Mouse (Mus musculus): ENCODE measurements around the gene Ntan1. TPM values are rescaled to one million over a fixed set of nuclear protein-coding genes. Genes with fewer than 3 reads are reported as not detected.

Gene Ntan1
- total and polyA plus RNA-seq, 2 experiments = 25.2 to 32.1 TPM

DNA sequence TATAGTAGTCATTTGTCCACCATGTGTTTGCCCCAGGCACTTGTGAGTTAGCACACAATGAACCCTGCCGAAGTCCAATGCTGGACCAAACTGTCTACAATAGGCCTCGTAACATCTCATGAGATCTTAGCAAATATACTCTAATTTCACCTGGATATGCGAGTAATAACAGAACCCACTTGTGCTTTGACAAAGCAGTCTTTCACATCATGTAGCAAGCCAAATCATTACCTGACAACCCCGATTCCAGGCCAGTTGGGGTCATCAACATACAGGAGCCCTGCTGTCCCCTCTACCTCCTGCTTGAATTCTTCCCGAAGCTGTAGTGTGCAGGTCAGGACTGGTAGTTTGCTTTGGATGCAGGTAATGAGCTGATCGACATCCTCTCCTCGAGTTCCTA, 21.4 kb downstream of the Ntan1 start:
- no peak overlapping the region for H3K27ac ChIP-seq (replicated peaks; ENCODE audit: insufficient read depth, low read depth, low read length)
- no peaks in the 10 kb centered on the region for H3K27me3 ChIP-seq (ENCODE audit: control insufficient read depth, insufficient read depth, low read length)
- H3K4me1 ChIP-seq (ENCODE audit: control insufficient read depth, insufficient read depth, low read length) = no peaks in the 10 kb centered on the region
- no peak for TF ChIP-seq CTCF (IDR thresholded peaks at IDR 0.05; ENCODE audit: low read depth, low read length)
- no peak for TF ChIP-seq POLR2A (IDR thresholded peaks at IDR 0.05; ENCODE audit: extremely low read depth, insufficient read depth, low read length)
- H3K36me3 ChIP-seq (ENCODE audit: control insufficient read depth, insufficient read depth, low read length) = peaks cover 74% of the 10 kb centered on the region
- H3K79me2 ChIP-seq (ENCODE audit: control insufficient read depth, insufficient read depth, low read length) = no peaks in the 10 kb centered on the region
- H3K9ac ChIP-seq (ENCODE audit: low read depth, low read length) = no peak overlapping the region
- 79% methylated on average over 7 of the region's 7 CpGs for WGBS
- no peak for DNase-seq (ENCODE audit: extremely low read depth, low read depth, low spot score)
- no peak overlapping the region for H3K4me3 ChIP-seq (ENCODE audit: insufficient read depth, low read depth, low read length)

DNA sequence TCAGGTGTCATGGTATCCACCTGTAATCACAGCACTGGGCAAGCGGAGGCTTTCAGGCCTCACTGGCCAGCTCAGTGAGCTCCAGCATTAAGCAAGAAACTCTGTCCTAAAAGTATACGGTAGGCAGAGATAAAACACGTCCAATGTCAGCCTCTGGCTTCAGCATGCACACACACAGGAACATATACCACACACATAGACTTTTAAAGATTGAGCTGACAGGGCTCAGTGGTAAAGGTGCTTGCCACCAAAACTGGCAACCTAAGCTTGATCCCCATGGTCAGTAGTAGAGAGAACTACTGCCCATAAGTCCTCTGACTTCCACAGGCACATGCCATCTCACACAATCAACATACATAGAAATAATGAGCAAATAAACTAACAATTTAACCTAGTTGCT, 22.3 kb downstream of the Ntan1 start:
- WGBS = 89% methylated on average over 3 of the region's 3 CpGs
- no peak for DNase-seq (ENCODE audit: extremely low read depth, low read depth, low spot score)
- H3K79me2 ChIP-seq (ENCODE audit: control insufficient read depth, insufficient read depth, low read length) = no peaks in the 10 kb centered on the region
- no peaks in the 10 kb centered on the region for H3K27me3 ChIP-seq (ENCODE audit: control insufficient read depth, insufficient read depth, low read length)
- no peak overlapping the region for H3K9ac ChIP-seq (ENCODE audit: low read depth, low read length)
- no peak overlapping the region for H3K27ac ChIP-seq (replicated peaks; ENCODE audit: insufficient read depth, low read depth, low read length)
- no peak for TF ChIP-seq CTCF (IDR thresholded peaks at IDR 0.05; ENCODE audit: low read depth, low read length)
- no peak for TF ChIP-seq POLR2A (IDR thresholded peaks at IDR 0.05; ENCODE audit: extremely low read depth, insufficient read depth, low read length)
- no peak overlapping the region for H3K4me3 ChIP-seq (ENCODE audit: insufficient read depth, low read depth, low read length)
- peaks cover 74% of the 10 kb centered on the region for H3K36me3 ChIP-seq (ENCODE audit: control insufficient read depth, insufficient read depth, low read length)
- no peaks in the 10 kb centered on the region for H3K4me1 ChIP-seq (ENCODE audit: control insufficient read depth, insufficient read depth, low read length)

DNA sequence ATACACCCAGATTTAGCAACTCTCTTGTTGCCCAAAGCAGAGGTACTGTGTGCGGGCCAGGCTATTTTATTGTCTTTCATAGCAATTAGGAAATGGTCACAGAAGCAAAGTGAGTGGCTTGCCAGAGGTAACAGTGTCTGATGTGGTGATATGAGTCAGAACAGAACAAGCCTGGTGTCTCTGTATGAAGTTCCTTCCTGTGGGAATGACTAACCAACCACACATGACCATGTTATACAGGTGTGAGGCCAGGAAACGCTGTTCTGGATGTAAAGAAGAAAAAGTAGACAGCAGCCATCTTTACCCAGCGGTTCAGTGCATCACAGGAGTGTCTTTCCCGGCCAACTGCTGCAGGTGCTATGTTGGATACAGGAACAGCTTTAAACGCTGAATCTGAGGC, 26.4 kb downstream of the Ntan1 start:
- H3K9ac ChIP-seq (ENCODE audit: low read depth, low read length) = no peak overlapping the region
- peaks cover 69% of the 10 kb centered on the region for H3K36me3 ChIP-seq (ENCODE audit: control insufficient read depth, insufficient read depth, low read length)
- TF ChIP-seq CTCF (IDR thresholded peaks at IDR 0.05; ENCODE audit: low read depth, low read length) = no peak
- TF ChIP-seq POLR2A (IDR thresholded peaks at IDR 0.05; ENCODE audit: extremely low read depth, insufficient read depth, low read length) = no peak
- H3K27me3 ChIP-seq (ENCODE audit: control insufficient read depth, insufficient read depth, low read length) = no peaks in the 10 kb centered on the region
- no peaks in the 10 kb centered on the region for H3K79me2 ChIP-seq (ENCODE audit: control insufficient read depth, insufficient read depth, low read length)
- WGBS = 95% methylated on average over 5 of the region's 5 CpGs
- H3K27ac ChIP-seq (replicated peaks; ENCODE audit: insufficient read depth, low read depth, low read length) = no peak overlapping the region
- DNase-seq (ENCODE audit: extremely low read depth, low read depth, low spot score) = no peak
- no peak overlapping the region for H3K4me3 ChIP-seq (ENCODE audit: insufficient read depth, low read depth, low read length)
- H3K4me1 ChIP-seq (ENCODE audit: control insufficient read depth, insufficient read depth, low read length) = no peaks in the 10 kb centered on the region

DNA sequence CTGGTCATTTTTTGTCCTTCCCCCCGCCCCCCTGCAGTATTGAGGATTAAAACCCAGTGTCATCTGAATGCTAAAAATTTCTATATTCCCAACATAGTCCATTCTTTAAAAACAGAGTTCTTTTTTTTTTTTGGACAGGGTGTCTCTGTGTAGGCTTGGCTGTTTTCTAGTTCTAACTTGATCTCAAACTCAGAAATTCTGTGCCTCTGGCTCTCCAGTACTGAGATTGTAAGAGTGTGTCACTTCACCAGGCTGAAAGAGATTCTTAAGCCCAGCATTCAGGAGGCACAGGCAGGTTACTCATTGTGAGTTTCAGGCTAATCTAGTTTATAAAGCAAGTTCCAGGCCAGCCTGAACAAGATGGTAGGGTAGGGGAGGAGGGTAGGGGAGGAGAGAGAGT, 28.0 kb downstream of the Ntan1 start:
- no peak overlapping the region for H3K4me3 ChIP-seq (ENCODE audit: insufficient read depth, low read depth, low read length)
- no peak overlapping the region for H3K27ac ChIP-seq (replicated peaks; ENCODE audit: insufficient read depth, low read depth, low read length)
- H3K4me1 ChIP-seq (ENCODE audit: control insufficient read depth, insufficient read depth, low read length) = no peaks in the 10 kb centered on the region
- H3K79me2 ChIP-seq (ENCODE audit: control insufficient read depth, insufficient read depth, low read length) = no peaks in the 10 kb centered on the region
- no peaks in the 10 kb centered on the region for H3K27me3 ChIP-seq (ENCODE audit: control insufficient read depth, insufficient read depth, low read length)
- no peak for TF ChIP-seq POLR2A (IDR thresholded peaks at IDR 0.05; ENCODE audit: extremely low read depth, insufficient read depth, low read length)
- TF ChIP-seq CTCF (IDR thresholded peaks at IDR 0.05; ENCODE audit: low read depth, low read length) = no peak
- H3K9ac ChIP-seq (ENCODE audit: low read depth, low read length) = no peak overlapping the region
- no peak for DNase-seq (ENCODE audit: extremely low read depth, low read depth, low spot score)
- 100% methylated on average over 1 of the region's 1 CpGs for WGBS
- peaks cover 62% of the 10 kb centered on the region for H3K36me3 ChIP-seq (ENCODE audit: control insufficient read depth, insufficient read depth, low read length)

DNA sequence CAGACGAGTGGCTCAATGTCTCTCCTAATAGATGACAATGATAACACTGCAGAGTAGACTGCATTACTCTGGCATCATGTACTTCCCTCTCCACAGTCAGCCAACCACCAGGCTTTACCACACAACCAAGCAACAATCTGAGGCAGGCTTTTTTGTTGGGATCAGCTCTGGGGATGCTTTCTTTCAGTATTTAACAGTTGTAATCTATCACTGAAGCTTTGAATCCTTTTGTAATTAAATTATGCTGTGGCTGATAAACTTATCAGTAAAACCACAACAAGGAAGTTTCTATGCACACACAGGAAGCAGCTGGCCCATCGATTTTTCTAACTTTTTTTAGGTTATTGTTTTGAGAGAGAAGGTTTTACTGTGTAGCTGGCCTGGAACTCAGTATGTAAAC, 29.7 kb downstream of the Ntan1 start:
- Histone ChIP-seq H3K9ac (ENCODE audit: low read depth, low read length) (no peak overlapping the region), H3K79me2 (ENCODE audit: control insufficient read depth, insufficient read depth, low read length) (no peaks in the 10 kb centered on the region), H3K27ac (replicated peaks; ENCODE audit: insufficient read depth, low read depth, low read length) (no peak overlapping the region), H3K4me3 (ENCODE audit: insufficient read depth, low read depth, low read length) (no peak overlapping the region), H3K36me3 (ENCODE audit: control insufficient read depth, insufficient read depth, low read length) (peaks cover 59% of the 10 kb centered on the region), H3K4me1 (ENCODE audit: control insufficient read depth, insufficient read depth, low read length) (no peaks in the 10 kb centered on the region), H3K27me3 (ENCODE audit: control insufficient read depth, insufficient read depth, low read length) (no peaks in the 10 kb centered on the region)
- no peak for DNase-seq (ENCODE audit: extremely low read depth, low read depth, low spot score)
- no peak for TF ChIP-seq CTCF (IDR thresholded peaks at IDR 0.05; ENCODE audit: low read depth, low read length)
- WGBS = 71% methylated on average over 2 of the region's 2 CpGs

DNA sequence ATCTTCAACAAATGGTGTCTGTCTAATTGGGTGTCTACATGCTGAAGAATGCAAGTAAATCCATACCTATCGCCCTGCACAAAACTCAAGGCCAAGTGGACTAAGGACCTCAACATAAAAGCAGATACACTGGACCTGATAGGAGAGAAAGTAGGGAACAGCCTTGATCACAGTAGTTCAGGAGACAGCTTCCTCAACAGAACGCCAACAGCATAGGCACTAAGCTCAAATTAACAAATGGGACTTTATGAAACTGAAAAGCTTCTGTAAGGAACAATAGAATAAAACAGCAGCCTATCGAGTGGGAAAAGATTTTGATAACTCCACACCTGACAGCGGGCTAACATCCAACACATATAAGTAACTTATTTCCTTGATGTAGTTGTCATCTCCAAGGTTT, 32.8 kb downstream of the Ntan1 start:
- WGBS = 95% methylated on average over 4 of the region's 4 CpGs
- Histone ChIP-seq H3K4me3 (ENCODE audit: insufficient read depth, low read depth, low read length) (no peak overlapping the region), H3K79me2 (ENCODE audit: control insufficient read depth, insufficient read depth, low read length) (no peaks in the 10 kb centered on the region), H3K36me3 (ENCODE audit: control insufficient read depth, insufficient read depth, low read length) (peaks cover 58% of the 10 kb centered on the region), H3K27me3 (ENCODE audit: control insufficient read depth, insufficient read depth, low read length) (no peaks in the 10 kb centered on the region), H3K27ac (replicated peaks; ENCODE audit: insufficient read depth, low read depth, low read length) (no peak overlapping the region), H3K4me1 (ENCODE audit: control insufficient read depth, insufficient read depth, low read length) (no peaks in the 10 kb centered on the region), H3K9ac (ENCODE audit: low read depth, low read length) (no peak overlapping the region)
- no peak for DNase-seq (ENCODE audit: extremely low read depth, low read depth, low spot score)
- no peak for TF ChIP-seq POLR2A (IDR thresholded peaks at IDR 0.05; ENCODE audit: extremely low read depth, insufficient read depth, low read length)
